Mouse (Mus musculus): ENCODE data around the gene Ell2. TPM values are rescaled to one million over a fixed set of nuclear protein-coding genes. Genes with fewer than 3 reads are reported as not detected.

The Ell2 gene
- polyA plus RNA-seq, 1 experiment from 2014 or later: 6.1 TPM

DNA sequence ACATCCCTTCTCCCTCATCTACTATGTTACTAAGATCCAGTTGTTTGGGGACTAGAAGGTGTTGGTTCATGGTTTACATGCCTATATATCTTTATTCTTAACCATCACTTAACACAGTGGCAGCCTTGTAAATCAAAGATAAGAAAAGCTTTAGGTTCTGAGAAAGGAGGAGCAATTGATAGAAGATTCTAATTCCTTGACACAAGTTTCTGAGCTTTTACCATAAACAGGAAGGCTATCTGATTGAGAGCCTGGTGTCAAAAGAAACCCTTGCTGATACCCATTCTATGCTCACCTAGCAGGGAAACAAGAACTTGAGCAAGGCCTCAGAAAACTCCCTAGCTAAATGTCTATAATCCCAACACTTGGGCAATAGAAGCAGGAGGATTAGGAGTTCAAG is 38.8 kb downstream of the Ell2 start:
- H3K9ac ChIP-seq (replicated peaks; ENCODE audit: low read length): no peak overlapping the region
- no peak overlapping the region for H3K4me3 ChIP-seq (ENCODE audit: low read depth, low read length)
- no peaks in the 10 kb centered on the region for H3K9me3 ChIP-seq (replicated peaks; ENCODE audit: control insufficient read depth, low read length)
- H3K4me2 ChIP-seq (ENCODE audit: low read depth, low read length): no peak overlapping the region
- no peak overlapping the region for H3K27ac ChIP-seq (replicated peaks; ENCODE audit: low read depth, low read length)
- ATAC-seq (replicated peaks; ENCODE audit: insufficient number of reproducible peaks, low FRiP score, low TSS enrichment, low read depth) (no peak), DNase-seq (ENCODE audit: low spot score) (no peak)
- no peaks in the 10 kb centered on the region for H3K4me1 ChIP-seq (ENCODE audit: control insufficient read depth, insufficient read depth, low read length)
- no peaks in the 10 kb centered on the region for H3K27me3 ChIP-seq (ENCODE audit: control insufficient read depth, insufficient read depth, low read length)
- H3K36me3 ChIP-seq (replicated peaks; ENCODE audit: control insufficient read depth, insufficient read depth, low read depth, low read length): no peaks in the 10 kb centered on the region

DNA sequence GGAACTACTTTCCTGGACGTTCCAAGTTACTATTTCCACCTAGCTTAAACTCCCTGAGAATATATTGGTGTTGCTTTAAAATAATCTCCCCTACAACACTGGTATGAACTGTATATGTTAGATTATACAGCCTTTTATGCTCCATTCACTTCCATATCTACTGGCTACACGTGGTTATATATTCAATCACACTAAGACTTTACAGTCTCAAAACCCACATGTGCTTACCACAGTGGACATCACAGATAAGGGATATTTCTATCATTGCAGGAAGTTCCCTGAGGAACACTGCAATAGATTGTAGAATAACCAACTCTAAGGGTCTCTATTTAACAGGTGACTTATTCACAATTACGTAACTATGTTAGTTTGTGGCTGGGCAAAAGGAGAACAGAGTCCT is 40.7 kb downstream of the Ell2 start:
- WGBS: 88% methylated on average over 3 of the region's 3 CpGs
- H3K4me1 ChIP-seq (ENCODE audit: control insufficient read depth, insufficient read depth, low read length): no peaks in the 10 kb centered on the region

DNA sequence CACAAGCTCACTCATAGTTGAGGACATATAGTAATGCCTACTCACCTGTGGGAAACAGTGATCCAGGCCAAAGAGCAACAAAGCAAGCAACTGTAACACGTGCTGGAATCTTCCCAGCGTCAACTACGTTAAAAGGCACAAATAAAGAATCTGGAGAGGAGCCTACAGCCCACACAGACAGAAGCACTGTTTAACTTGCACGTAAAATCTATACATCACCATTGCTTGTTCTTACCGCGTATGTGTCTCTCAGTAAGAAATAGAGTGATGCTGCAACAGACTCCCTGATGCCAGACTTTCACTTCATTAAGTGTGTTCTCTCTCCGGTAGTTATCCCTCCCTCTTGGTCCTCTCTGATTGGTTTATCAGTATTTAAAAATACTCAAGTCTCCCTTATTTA is 42.1 kb downstream of the Ell2 start:
- DNase-seq (ENCODE audit: low spot score): no peak
- Histone ChIP-seq H3K4me2 (ENCODE audit: low read depth, low read length) (no peak overlapping the region), H3K9me3 (replicated peaks; ENCODE audit: control insufficient read depth, low read length) (no peaks in the 10 kb centered on the region), H3K9ac (replicated peaks; ENCODE audit: low read length) (no peak overlapping the region), H3K4me1 (ENCODE audit: control insufficient read depth, insufficient read depth, low read length) (no peaks in the 10 kb centered on the region), H3K27ac (replicated peaks; ENCODE audit: low read depth, low read length) (no peak overlapping the region), H3K36me3 (replicated peaks; ENCODE audit: control insufficient read depth, insufficient read depth, low read depth, low read length) (no peaks in the 10 kb centered on the region), H3K4me3 (ENCODE audit: low read depth, low read length) (no peak overlapping the region), H3K27me3 (ENCODE audit: control insufficient read depth, insufficient read depth, low read length) (no peaks in the 10 kb centered on the region)
- ATAC-seq (replicated peaks; ENCODE audit: insufficient number of reproducible peaks, low FRiP score, low TSS enrichment, low read depth): no peak
- WGBS: 92% methylated on average over 7 of the region's 7 CpGs

More for the DNA sequence above, 40.7 kb downstream of the Ell2 start:
- H3K27me3 ChIP-seq (ENCODE audit: control insufficient read depth, insufficient read depth, low read length): no peaks in the 10 kb centered on the region
- no peaks in the 10 kb centered on the region for H3K9me3 ChIP-seq (replicated peaks; ENCODE audit: control insufficient read depth, low read length)
- ATAC-seq (replicated peaks; ENCODE audit: insufficient number of reproducible peaks, low FRiP score, low TSS enrichment, low read depth) (no peak), DNase-seq (ENCODE audit: low spot score) (no peak)
- H3K36me3 ChIP-seq (replicated peaks; ENCODE audit: control insufficient read depth, insufficient read depth, low read depth, low read length): no peaks in the 10 kb centered on the region
- no peak overlapping the region for H3K4me3 ChIP-seq (ENCODE audit: low read depth, low read length)
- no peak overlapping the region for H3K27ac ChIP-seq (replicated peaks; ENCODE audit: low read depth, low read length)
- no peak overlapping the region for H3K9ac ChIP-seq (replicated peaks; ENCODE audit: low read length)
- H3K4me2 ChIP-seq (ENCODE audit: low read depth, low read length): no peak overlapping the region

DNA sequence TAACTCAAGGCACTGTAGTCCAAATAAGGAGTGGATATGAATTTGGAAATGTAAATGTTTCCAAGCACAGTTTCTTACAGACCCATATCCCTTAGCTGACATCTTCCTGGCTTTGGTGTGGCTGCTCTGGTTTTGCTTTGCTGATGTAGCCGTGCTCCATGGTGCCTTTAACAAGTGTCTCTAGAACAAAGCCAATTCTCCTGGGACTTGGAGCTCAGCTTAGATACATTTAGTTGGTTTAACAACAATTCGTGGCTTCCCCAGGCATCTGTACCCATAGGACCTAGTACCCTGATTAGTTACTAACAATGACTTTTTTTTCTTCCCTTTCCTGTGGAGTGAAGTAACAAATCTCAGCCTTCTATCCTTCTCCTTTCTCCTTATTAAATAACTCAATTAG is 44.2 kb downstream of the Ell2 start:
- Histone ChIP-seq H3K36me3 (replicated peaks; ENCODE audit: control insufficient read depth, insufficient read depth, low read depth, low read length) (no peaks in the 10 kb centered on the region), H3K4me2 (ENCODE audit: low read depth, low read length) (no peak overlapping the region), H3K27ac (replicated peaks; ENCODE audit: low read depth, low read length) (no peak overlapping the region), H3K9me3 (replicated peaks; ENCODE audit: control insufficient read depth, low read length) (no peaks in the 10 kb centered on the region), H3K4me3 (ENCODE audit: low read depth, low read length) (no peak overlapping the region), H3K9ac (replicated peaks; ENCODE audit: low read length) (no peak overlapping the region), H3K27me3 (ENCODE audit: control insufficient read depth, insufficient read depth, low read length) (no peaks in the 10 kb centered on the region), H3K4me1 (ENCODE audit: control insufficient read depth, insufficient read depth, low read length) (no peaks in the 10 kb centered on the region)
- ATAC-seq (replicated peaks; ENCODE audit: insufficient number of reproducible peaks, low FRiP score, low TSS enrichment, low read depth) (no peak), DNase-seq (ENCODE audit: low spot score) (no peak)
- WGBS: 56% methylated on average over 2 of the region's 2 CpGs

DNA sequence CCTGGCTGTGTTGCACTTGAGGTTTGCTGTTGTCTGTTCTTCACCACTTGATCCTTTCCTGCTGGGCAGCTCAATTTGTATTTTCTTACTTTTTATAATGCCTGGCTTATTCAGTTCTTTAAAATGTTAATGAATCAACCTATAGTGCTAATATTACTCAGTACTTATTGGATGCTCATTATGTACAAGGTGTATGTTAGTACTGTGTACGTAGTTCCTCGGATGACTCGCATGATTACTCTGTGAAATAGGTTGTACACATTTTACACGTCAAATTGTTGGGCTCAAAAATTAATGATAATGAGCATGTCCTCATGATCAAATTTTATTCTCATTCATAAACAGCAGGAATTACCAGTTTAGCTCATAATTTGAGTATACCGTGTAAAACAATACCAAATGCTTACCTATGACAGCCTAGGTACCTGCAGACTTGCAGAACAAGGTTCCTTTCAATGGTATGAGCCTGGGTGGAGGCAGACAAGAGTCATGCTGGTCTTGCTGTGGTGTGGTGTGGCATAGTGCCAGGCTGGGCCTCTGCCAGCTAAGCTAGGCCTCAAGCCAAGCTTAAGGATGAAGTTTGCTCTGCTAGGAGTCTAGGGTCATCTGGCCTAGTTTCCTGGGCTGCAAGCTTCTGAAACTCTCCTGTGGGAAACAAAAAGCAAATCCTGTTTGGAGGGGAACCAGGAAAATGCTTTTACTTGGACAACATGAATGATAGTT is 45.8 kb downstream of the Ell2 start:
- H3K27me3 ChIP-seq (ENCODE audit: control insufficient read depth, insufficient read depth, low read length): no peaks in the 10 kb centered on the region

DNA sequence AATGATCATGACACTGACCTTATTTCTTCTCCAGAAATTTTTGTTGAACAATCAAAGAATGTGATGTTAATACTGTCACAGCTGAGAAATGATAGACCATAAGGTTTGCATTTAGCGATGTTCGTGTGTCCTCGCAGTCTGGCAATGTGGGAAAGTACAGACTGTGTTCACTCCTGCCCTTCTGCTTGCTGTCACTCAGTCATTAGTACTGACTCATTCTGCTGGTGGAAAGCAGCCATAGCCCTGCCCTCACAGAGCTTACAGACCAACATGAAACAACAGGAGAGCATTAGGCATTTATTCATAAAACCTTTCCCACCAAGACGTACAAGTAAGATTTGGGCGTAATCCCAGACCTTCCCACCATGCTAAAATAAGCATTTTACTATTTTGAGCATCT is 47.8 kb downstream of the Ell2 start:
- Histone ChIP-seq H3K4me2 (ENCODE audit: low read depth, low read length) (no peak overlapping the region), H3K9ac (replicated peaks; ENCODE audit: low read length) (no peak overlapping the region), H3K9me3 (replicated peaks; ENCODE audit: control insufficient read depth, low read length) (no peaks in the 10 kb centered on the region), H3K27me3 (ENCODE audit: control insufficient read depth, insufficient read depth, low read length) (no peaks in the 10 kb centered on the region), H3K4me1 (ENCODE audit: control insufficient read depth, insufficient read depth, low read length) (no peaks in the 10 kb centered on the region), H3K36me3 (replicated peaks; ENCODE audit: control insufficient read depth, insufficient read depth, low read depth, low read length) (no peaks in the 10 kb centered on the region), H3K27ac (replicated peaks; ENCODE audit: low read depth, low read length) (no peak overlapping the region), H3K4me3 (ENCODE audit: low read depth, low read length) (no peak overlapping the region)
- ATAC-seq (replicated peaks; ENCODE audit: insufficient number of reproducible peaks, low FRiP score, low TSS enrichment, low read depth): no peak
- WGBS: 78% methylated on average over 5 of the region's 5 CpGs
- no peak for DNase-seq (ENCODE audit: low spot score)

More for the DNA sequence above, 45.8 kb downstream of the Ell2 start:
- ATAC-seq (replicated peaks; ENCODE audit: insufficient number of reproducible peaks, low FRiP score, low TSS enrichment, low read depth) (no peak), DNase-seq (ENCODE audit: low spot score) (no peak)
- no peak overlapping the region for H3K27ac ChIP-seq (replicated peaks; ENCODE audit: low read depth, low read length)
- 92% methylated on average over 5 of the region's 5 CpGs for WGBS
- H3K36me3 ChIP-seq (replicated peaks; ENCODE audit: control insufficient read depth, insufficient read depth, low read depth, low read length): no peaks in the 10 kb centered on the region
- no peak overlapping the region for H3K4me2 ChIP-seq (ENCODE audit: low read depth, low read length)
- no peak overlapping the region for H3K9ac ChIP-seq (replicated peaks; ENCODE audit: low read length)
- H3K9me3 ChIP-seq (replicated peaks; ENCODE audit: control insufficient read depth, low read length): no peaks in the 10 kb centered on the region
- H3K4me3 ChIP-seq (ENCODE audit: low read depth, low read length): no peak overlapping the region
- no peaks in the 10 kb centered on the region for H3K4me1 ChIP-seq (ENCODE audit: control insufficient read depth, insufficient read depth, low read length)

DNA sequence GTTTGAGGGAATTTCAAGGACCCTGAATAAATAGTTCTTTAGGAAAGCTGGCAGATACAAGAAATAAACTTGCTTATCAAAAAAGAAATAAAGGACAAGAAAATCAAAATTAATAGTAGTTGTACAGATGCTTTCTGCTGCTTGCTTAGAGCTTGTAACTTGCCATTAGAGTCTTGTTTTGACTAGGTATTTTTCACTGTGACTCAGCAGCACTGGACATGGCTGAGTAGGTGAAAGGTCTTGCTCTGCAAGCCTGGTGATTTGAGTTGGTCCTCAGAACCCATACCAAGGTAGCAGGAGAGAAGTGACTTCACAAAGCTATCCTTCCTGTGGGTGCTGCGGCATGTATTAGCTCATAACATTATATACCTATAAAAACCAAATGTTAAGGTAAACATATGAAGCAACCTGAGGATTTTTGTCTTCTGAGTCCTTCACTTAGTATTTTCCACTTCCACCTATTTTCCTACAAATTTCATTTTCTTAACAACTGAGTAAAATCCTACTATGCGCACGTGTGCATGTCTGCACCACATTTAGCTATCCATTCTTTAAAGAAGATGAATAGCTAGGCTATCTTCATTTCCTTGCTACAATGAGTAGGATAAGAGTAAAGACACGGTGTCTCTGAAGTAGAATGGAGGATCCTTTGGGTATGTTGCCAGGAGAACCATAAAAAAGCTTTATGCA is 54.4 kb downstream of the Ell2 start:
- WGBS: 90% methylated on average over 4 of the region's 4 CpGs
- H3K27me3 ChIP-seq (ENCODE audit: control insufficient read depth, insufficient read depth, low read length): no peaks in the 10 kb centered on the region
- no peak overlapping the region for H3K4me2 ChIP-seq (ENCODE audit: low read depth, low read length)
- no peak overlapping the region for H3K9ac ChIP-seq (replicated peaks; ENCODE audit: low read length)
- DNase-seq (ENCODE audit: low spot score) (no peak), ATAC-seq (replicated peaks; ENCODE audit: insufficient number of reproducible peaks, low FRiP score, low TSS enrichment, low read depth) (no peak)
- no peaks in the 10 kb centered on the region for H3K9me3 ChIP-seq (replicated peaks; ENCODE audit: control insufficient read depth, low read length)
- H3K4me3 ChIP-seq (ENCODE audit: low read depth, low read length): no peak overlapping the region
- no peaks in the 10 kb centered on the region for H3K36me3 ChIP-seq (replicated peaks; ENCODE audit: control insufficient read depth, insufficient read depth, low read depth, low read length)
- no peaks in the 10 kb centered on the region for H3K4me1 ChIP-seq (ENCODE audit: control insufficient read depth, insufficient read depth, low read length)
- no peak overlapping the region for H3K27ac ChIP-seq (replicated peaks; ENCODE audit: low read depth, low read length)

DNA sequence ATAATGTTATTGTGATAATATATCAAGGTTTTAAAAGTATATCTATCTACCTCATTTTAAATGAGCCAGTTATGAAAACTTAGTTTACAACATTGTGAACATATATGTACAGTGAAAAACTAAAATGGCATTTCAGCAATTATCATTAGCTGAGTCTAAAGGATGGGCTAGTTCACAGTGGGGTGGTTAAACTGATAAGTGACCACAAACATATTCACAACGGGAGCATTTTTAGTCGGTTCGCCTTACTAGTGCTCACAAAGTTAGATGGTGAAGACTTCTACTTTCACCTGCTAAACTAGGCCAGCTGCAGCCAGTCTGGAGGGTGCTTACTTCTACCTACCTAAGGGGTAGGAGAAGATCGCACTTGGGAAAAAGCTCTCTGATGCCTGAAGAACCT is 56.2 kb downstream of the Ell2 start:
- no peaks in the 10 kb centered on the region for H3K36me3 ChIP-seq (replicated peaks; ENCODE audit: control insufficient read depth, insufficient read depth, low read depth, low read length)
- no peaks in the 10 kb centered on the region for H3K9me3 ChIP-seq (replicated peaks; ENCODE audit: control insufficient read depth, low read length)

More for the DNA sequence above, 56.2 kb downstream of the Ell2 start:
- DNase-seq (ENCODE audit: low spot score) (no peak), ATAC-seq (replicated peaks; ENCODE audit: insufficient number of reproducible peaks, low FRiP score, low TSS enrichment, low read depth) (no peak)
- WGBS: 87% methylated on average over 4 of the region's 4 CpGs
- no peak overlapping the region for H3K4me3 ChIP-seq (ENCODE audit: low read depth, low read length)
- H3K27ac ChIP-seq (replicated peaks; ENCODE audit: low read depth, low read length): no peak overlapping the region
- no peaks in the 10 kb centered on the region for H3K27me3 ChIP-seq (ENCODE audit: control insufficient read depth, insufficient read depth, low read length)
- H3K4me1 ChIP-seq (ENCODE audit: control insufficient read depth, insufficient read depth, low read length): no peaks in the 10 kb centered on the region
- no peak overlapping the region for H3K4me2 ChIP-seq (ENCODE audit: low read depth, low read length)
- no peak overlapping the region for H3K9ac ChIP-seq (replicated peaks; ENCODE audit: low read length)
